Mouse (Mus musculus): ENCODE data around the gene Samd8.

DNA sequence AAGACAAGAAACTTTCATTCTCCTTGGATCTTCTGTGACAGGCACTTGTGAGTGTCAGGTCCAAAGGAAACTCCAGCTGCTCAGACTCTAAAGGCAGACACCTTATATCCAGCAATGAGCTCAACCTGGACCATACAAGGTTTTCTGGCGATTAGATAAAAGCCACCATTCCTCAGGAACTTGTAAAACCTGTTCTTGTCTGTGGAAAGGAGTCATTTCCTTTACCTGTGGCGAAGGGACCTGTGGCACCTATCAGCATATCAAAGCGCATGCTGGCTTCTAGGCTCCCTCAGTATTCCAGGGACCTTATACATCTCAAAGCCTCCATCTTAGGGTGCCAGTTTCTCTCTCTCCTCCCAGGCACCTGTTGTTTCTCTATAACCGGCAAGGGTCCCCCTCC is 67.1 kb downstream of the Samd8 start:
- TF ChIP-seq CTCF (IDR thresholded peaks at IDR 0.05) (no peak), EP300 (IDR thresholded peaks at IDR 0.05; ENCODE audit: insufficient read depth, low read depth, low read length) (no peak), POLR2A (IDR thresholded peaks at IDR 0.05; ENCODE audit: insufficient read depth, low read depth, low read length) (no peak)
